Mouse (Mus musculus) embryonic facial prominence, embryonic 11.5 days (tissue): ENCODE results near the gene Gm20662. TPM values are rescaled to one million over a fixed set of nuclear protein-coding genes. Genes with fewer than 3 reads are reported as not detected.

Experiments used
- ATAC-seq: fragments of 200-750 bp; cut with Nextera tagmentation; replicated peaks from 2 replicates; pipeline ENCODE4 v1.8.0; 2017; ENCODE audit warnings: low read depth; ENCODE audit not compliant: insufficient number of reproducible peaks, low FRiP score, low TSS enrichment
- DNase-seq: peaks from one replicate; pipeline ENCODE4 v3.0.0-alpha.2; 2015; ENCODE audit warnings: low spot score
- H3K27ac ChIP-seq: fragments of 300-500 bp; sonication (generic); replicated peaks from 2 replicates; pipeline ENCODE4 v1.5.1; 2014; ENCODE audit warnings: mild to moderate bottlenecking, low read depth, low read length, control low read depth
- H3K27me3 ChIP-seq: fragments of 300-500 bp; sonication (generic); 2 replicates; pipeline ENCODE4 v1.6.1; 2014; ENCODE audit warnings: mild to moderate bottlenecking, low read length, moderate library complexity, mixed read lengths; ENCODE audit not compliant: control insufficient read depth, insufficient read depth
- H3K36me3 ChIP-seq: fragments of 300-500 bp; sonication (generic); replicated peaks from 2 replicates; pipeline ENCODE4 v1.6.1; 2014; ENCODE audit warnings: low read depth, mild to moderate bottlenecking, low read length, moderate library complexity, mixed read lengths; ENCODE audit not compliant: control insufficient read depth, insufficient read depth
- H3K4me1 ChIP-seq: fragments of 300-500 bp; sonication (generic); 2 replicates; pipeline ENCODE4 v1.6.1; 2014; ENCODE audit warnings: low read length, mixed read lengths; ENCODE audit not compliant: control insufficient read depth, insufficient read depth
- H3K4me2 ChIP-seq: fragments of 300-500 bp; sonication (generic); 2 replicates; pipeline ENCODE4 v1.6.1; 2014; ENCODE audit warnings: low read depth, mild to moderate bottlenecking, control low read depth, low read length, moderate library complexity
- H3K4me3 ChIP-seq: fragments of 300-500 bp; sonication (generic); 2 replicates; pipeline ENCODE4 v1.5.1; 2014; ENCODE audit warnings: low read depth, low read length, control low read depth
- H3K9ac ChIP-seq: fragments of 300-500 bp; sonication (generic); replicated peaks from 2 replicates; pipeline ENCODE4 v1.6.1; 2014; ENCODE audit warnings: mild to moderate bottlenecking, control low read depth, low read length
- H3K9me3 ChIP-seq: fragments of 300-500 bp; sonication (generic); replicated peaks from 2 replicates; pipeline ENCODE4 v1.6.1; 2016; ENCODE audit warnings: mild to moderate bottlenecking, low read length, inconsistent platforms, mixed read lengths; ENCODE audit not compliant: control insufficient read depth
- WGBS: fragments of 180-500 bp; shearing (Covaris S2); extraction: QIAGEN DNeasy Blood & Tissue Kit; methylation state at CpG from one replicate; pipeline ENCODE4 v1.1.7; 2014; 5-methylcytosine and 5-hydroxymethylcytosine counted together
- polyA plus RNA-seq: library from polyadenylated mRNA; unstranded; fragments of >200 nt; fragmentation: Nextera tagmentation; extraction: Ambion mirVana; gene quantifications from 2 replicates; pipeline ENCODE4 v1.2.1, GENCODE M21; 2014

Gene Gm20662
- 0.14 and 0.59 TPM in 2 replicates for polyA plus RNA-seq

DNA sequence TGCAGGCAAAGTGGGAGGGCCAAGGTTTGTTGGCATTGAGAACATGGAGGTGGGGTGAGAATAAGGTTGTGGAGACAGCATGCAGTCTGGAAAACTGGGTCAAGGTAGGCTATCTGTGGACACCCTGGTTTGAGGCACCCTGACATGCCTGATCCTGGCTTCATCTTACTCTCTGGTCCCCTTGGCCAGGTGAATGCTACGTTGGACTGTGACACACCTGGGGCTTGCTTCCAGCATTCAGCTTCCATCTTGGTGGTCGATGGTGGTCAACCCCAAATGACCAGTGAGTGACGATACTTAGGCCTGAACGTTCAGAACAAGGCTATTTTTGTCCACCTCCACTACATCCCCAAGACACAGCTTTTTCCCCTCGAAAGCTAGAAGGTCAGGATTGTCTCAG is at the start of gene Gm20662:
Gene Gm20662 (plus strand): TSS at position 301 of the 400 bp plus-strand sequence.
- Histone ChIP-seq H3K27me3 (no peaks in the 10 kb centered on the region), H3K4me2 (no peak within 1 kb of the TSS), H3K4me1 (no peaks in the 10 kb centered on the region), H3K36me3 (no peaks in the 10 kb centered on the region), H3K9me3 (no peaks in the 10 kb centered on the region), H3K9ac (no peak within 1 kb of the TSS), H3K27ac (no peak within 1 kb of the TSS), H3K4me3 (no peak within 1 kb of the TSS)
- WGBS, result 93% methylated on average over 5 of the region's 5 CpGs
- DNase-seq (no peak), ATAC-seq (no peak)

DNA sequence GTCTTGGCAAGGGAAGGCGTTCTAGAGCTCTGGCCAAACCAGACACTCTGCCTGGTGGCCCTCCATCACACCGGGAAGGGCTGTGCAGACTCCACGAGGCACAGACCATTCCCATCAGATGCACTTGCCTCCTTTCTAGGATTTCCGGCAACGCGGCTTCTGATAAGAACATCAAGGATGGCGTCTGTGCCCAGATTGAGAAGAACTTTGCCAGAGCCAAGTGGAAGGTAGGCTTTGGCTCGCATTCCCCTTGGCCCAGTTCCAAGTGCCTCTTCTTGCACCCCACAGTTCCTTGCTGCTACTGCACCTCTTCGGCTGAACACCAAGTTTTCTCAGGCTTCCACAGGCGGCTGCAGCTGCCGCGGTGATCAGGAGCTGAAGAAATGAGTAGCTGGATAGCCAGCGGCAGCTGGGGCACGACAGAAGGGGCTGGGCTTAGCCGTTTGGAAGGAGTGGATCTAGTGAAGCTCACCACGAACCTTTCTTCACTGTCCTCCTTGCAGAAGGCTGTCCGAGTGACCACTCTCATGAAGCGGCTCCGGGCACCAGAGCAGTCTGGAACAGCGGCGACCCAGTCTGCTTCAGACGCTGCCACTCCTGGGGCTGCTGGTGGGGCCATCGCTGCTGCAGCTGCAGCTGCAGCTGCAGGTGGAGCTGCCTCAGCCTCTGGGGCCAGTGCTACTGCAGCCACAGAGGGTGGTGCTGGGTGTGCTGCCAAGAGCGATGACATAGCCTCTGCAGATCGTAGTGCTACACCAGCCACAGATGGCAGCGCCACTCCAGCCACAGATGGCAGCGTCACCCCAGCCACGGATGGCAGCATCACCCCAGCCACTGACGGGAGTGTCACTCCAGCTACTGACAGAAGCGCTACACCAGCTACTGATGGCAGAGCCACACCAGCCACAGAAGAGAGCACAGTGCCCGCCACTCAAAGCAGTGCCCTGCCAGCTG is 48.6 kb upstream of the Gm20662 start:
- no peaks in the 10 kb centered on the region for H3K27me3 ChIP-seq
- H3K4me2 ChIP-seq, result no peak overlapping the region
- H3K4me3 ChIP-seq, result no peak overlapping the region
- WGBS, result 91% methylated on average over 31 of the region's 31 CpGs
- H3K36me3 ChIP-seq, result no peaks in the 10 kb centered on the region
- ATAC-seq (no peak), DNase-seq (no peak)
- H3K27ac ChIP-seq, result no peak overlapping the region
- no peaks in the 10 kb centered on the region for H3K9me3 ChIP-seq
- no peaks in the 10 kb centered on the region; the same call in 1 of the 2 replicates for H3K4me1 ChIP-seq
- no peak overlapping the region for H3K9ac ChIP-seq

DNA sequence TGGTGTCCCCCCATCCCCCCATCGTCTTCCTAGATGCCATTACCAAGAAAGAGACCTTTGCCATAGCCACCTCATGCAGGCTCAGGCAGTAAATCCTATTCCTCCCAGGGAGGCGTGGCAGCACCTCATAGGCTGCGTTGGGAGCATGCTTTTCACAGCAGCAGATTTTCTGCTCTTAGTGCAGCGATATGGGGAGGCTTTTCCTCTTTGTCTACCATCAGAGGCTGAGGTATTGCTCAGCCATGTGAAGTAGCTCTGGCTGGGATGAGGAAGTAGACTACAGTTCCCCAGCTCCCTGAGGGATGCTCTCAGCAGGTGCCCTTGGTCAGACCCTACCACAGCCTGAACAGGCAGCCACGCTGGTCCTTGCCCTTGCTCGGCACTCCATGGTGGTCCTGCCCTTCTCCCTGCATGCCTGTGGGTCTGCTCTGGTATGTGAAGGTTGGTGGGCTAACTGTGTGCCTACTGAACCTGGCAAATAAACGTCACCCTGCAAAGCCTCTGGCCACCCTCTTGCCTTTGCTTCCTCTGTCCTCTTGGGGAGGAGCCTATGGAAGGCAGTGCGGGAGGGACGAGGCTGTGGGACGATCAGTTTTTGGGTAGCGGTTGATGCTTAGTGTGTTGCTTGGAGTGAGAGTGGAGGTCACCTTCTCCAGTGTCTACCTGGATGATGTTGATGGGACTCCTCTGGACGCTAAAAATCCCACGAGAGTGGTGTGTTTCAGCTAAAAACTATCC is 46.8 kb upstream of the Gm20662 start:
- WGBS, result 73% methylated on average over 13 of the region's 13 CpGs
- no peaks in the 10 kb centered on the region for H3K27me3 ChIP-seq
- no peak overlapping the region for H3K9ac ChIP-seq
- DNase-seq, result no peak
- no peak overlapping the region for H3K4me3 ChIP-seq
- H3K9me3 ChIP-seq, result no peaks in the 10 kb centered on the region
- no peaks in the 10 kb centered on the region for H3K36me3 ChIP-seq
- no peak overlapping the region for H3K4me2 ChIP-seq
- H3K4me1 ChIP-seq, result no peaks in the 10 kb centered on the region; the same call in 1 of the 2 replicates
- no peak overlapping the region for H3K27ac ChIP-seq
- no peak for ATAC-seq

DNA sequence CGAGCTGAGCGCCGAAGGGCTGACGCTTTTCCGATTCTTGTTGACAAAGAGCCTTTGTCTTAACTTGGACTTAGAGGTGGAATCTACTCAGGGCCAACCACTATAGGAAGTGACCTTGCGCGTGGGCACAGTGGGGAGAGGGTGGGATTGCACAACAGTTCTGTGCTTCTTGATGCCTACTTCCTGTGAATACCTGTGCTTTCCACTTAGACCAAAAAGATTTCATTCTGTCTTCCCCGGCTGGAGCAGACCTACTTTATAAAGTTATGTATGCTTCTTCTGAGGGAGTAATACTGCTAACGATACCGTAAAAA is 46.3 kb upstream of the Gm20662 start, which contains the start of gene Traip:
Gene Traip (plus strand): TSS at position 215 of the 314 bp plus-strand sequence.
- H3K4me3 ChIP-seq, result peak within 1 kb of the TSS; percentile 81
- H3K27ac ChIP-seq, result no peak within 1 kb of the TSS

DNA sequence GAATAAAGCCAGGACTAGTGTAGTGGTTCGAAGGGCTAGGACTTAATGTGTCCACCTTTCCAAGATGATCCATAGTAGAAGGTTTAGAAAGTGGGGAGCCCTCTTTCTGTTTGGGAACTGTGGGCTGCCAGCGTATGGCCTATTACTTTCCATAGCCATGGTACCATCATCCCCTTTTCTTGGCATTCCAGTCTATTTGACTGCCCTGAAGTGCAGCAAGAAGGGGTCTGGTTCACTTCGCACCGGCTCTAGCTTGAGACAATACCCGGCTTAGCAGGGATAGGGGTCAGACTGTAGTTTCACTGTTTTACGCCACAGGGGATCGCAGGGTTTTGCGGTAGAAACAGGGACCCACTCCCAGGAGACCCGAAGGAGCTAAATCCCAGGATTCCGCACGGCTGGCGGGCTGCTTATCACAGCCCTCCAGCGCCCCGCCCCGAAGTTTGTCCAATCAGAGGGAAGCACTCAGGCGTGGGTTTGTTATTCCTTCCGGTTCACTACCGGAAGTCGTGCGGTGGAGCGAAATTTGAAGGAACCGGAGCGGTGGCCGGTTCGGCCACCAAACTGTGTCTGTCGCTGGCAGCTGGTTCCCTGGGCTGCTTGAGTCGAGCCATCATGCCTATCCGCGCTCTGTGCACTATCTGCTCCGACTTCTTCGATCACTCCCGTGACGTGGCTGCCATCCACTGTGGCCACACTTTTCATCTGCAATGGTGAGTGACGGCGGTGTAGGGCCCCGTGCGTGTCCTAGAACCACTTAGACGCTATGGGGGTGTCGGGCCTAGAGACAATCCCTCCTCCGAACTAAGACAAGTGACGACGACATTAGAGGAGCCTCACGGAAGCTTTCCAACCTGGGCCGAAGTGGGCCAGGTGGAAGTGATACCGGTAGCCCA is 45.4 kb upstream of the Gm20662 start:
- DNase-seq (peak; percentile 95), ATAC-seq (peak; percentile 87)
- Histone ChIP-seq H3K4me3 (peak overlapping the region; percentile 81), H3K27ac (no peak overlapping the region), H3K4me2 (peak overlapping the region; percentile 82), H3K9me3 (no peaks in the 10 kb centered on the region), H3K27me3 (no peaks in the 10 kb centered on the region), H3K9ac (peak overlapping the region; percentile 67), H3K36me3 (no peaks in the 10 kb centered on the region), H3K4me1 (no peaks in the 10 kb centered on the region; the same call in 1 of the 2 replicates)
- WGBS, result 13% methylated on average over 45 of the region's 45 CpGs

More for the DNA sequence above, 46.3 kb upstream of the Gm20662 start, which contains the start of gene Traip:
- WGBS, result 81% methylated on average over 10 of the region's 10 CpGs
- Histone ChIP-seq H3K4me1 (no peaks in the 10 kb centered on the region; the same call in 1 of the 2 replicates), H3K27me3 (no peaks in the 10 kb centered on the region), H3K4me2 (peak within 1 kb of the TSS; percentile 82), H3K36me3 (no peaks in the 10 kb centered on the region), H3K9ac (peak within 1 kb of the TSS; percentile 67), H3K9me3 (no peaks in the 10 kb centered on the region)
- DNase-seq (no peak), ATAC-seq (no peak)

DNA sequence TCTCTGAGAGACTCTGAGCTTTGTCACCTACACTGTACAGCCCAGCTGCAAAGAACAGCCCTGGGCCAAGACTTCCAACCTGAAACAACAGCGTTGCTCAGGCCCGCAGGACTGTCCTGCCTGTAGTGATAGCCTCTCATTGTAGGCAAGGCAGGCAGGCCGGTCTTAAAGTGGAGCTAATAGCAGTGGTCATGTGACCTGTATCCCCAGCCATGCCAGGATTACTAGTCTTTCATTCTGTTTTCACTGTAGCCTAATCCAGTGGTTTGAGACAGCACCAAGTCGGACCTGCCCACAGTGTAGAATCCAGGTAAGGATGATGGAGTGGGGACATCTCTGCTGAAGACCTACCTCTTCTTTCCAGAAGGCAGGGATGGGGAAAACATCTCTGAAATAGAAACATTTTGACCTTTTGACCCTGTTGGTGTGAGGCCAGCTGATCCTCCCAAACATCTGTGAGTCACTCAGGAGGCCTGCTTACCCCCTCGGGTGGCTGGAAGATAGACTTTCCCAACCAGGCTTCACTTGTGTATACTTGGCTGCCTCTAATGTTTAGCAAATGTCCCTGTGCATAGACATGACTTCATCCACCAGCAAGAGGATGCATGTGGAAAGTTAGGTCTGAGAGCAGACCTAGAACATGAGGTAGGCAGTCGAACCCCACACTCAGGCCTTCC is 40.4 kb upstream of the Gm20662 start:
- no peaks in the 10 kb centered on the region for H3K9me3 ChIP-seq
- H3K36me3 ChIP-seq, result peaks cover 2% of the 10 kb centered on the region
- 83% methylated on average over 6 of the region's 6 CpGs for WGBS
- H3K4me1 ChIP-seq, result no peaks in the 10 kb centered on the region; the same call in 1 of the 2 replicates
- H3K9ac ChIP-seq, result no peak overlapping the region
- DNase-seq, result no peak
- no peak overlapping the region for H3K4me3 ChIP-seq
- H3K27me3 ChIP-seq, result no peaks in the 10 kb centered on the region
- H3K4me2 ChIP-seq, result no peak overlapping the region
- H3K27ac ChIP-seq, result no peak overlapping the region
- no peak for ATAC-seq

DNA sequence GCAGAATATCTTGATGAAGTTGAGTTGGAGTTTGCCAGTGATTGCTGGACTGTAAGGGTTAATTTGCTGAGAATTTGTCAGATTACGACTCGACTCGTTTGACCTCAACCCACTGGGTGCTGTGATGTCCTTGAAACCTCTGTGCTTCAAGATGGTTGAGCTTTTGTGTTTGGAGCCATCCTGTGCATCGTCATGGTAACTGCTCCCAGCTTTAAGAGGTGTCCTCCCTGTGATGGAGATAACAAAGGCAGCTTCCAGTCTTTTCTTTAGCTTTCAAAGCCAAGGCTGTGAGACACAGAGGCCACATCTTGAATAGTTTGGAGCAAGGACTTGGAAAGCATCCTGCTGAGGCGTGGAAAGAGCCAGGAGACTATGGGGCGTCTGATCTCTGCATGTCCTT is 39.0 kb upstream of the Gm20662 start:
- H3K4me3 ChIP-seq, result no peak overlapping the region
- no peak overlapping the region for H3K27ac ChIP-seq
- ATAC-seq, result no peak
- no peaks in the 10 kb centered on the region for H3K27me3 ChIP-seq
- DNase-seq, result no peak
- H3K4me1 ChIP-seq, result no peaks in the 10 kb centered on the region
- no peak overlapping the region for H3K9ac ChIP-seq
- H3K9me3 ChIP-seq, result no peaks in the 10 kb centered on the region
- peaks cover 2% of the 10 kb centered on the region for H3K36me3 ChIP-seq
- no peak overlapping the region for H3K4me2 ChIP-seq
- 61% methylated on average over 6 of the region's 6 CpGs for WGBS
